Mouse (Mus musculus): ENCODE measurements around the gene Nkrf. TPM values are rescaled to one million over a fixed set of nuclear protein-coding genes. Genes with fewer than 3 reads are reported as not detected.
A peak's percentile ranks its signal among the peaks of the same experiment; 100 is the strongest.
"Not testable (repeated sequence)": the region's sequence is repeated elsewhere in the genome, so short reads cannot be mapped to it uniquely, and the experiment has no call there.

Nkrf gene
- polyA plus RNA-seq, 1 experiment from 2014 or later: 9.6 TPM

- WGBS: 30% methylated on average over 3 of the region's 3 CpGs
Observed at GRCm38 (mm10) chrX:36901655-36902054, 1.0 kb downstream of the Nkrf start.

DNA sequence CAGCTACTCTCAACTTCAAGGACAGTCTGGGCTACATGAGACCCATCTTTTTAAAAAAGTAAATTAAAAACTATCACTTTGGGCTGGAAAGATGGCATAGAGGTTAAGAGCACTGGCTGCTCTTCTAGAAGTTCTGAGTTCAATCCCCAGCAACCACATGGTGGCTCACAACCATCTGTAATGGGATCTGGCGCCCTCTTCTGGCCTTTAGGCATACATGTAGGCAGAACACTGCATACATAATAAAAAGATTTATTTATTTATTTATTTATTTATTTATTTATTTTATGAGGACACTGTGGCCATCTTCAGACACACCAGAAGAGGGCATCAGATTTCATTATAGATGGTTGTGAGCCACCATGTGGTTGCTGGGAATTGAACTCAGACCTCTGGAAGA, 3.8 kb downstream of the Nkrf start:
- H3K9me3 ChIP-seq; H3K4me1 ChIP-seq; H3K27me3 ChIP-seq (replicated peaks); H3K4me3 ChIP-seq; H3K27ac ChIP-seq; H3K36me3 ChIP-seq; H3K4me2 ChIP-seq (replicated peaks); H3K9ac ChIP-seq; ATAC-seq (ENCODE audit: low FRiP score, low read depth): not testable (repeated sequence)
- WGBS: 52% methylated on average over 1 of the region's 1 CpGs

More at GRCm38 (mm10) chrX:36901655-36902054, 1.0 kb downstream of the Nkrf start:
- no peaks in the 10 kb centered on the region for H3K27me3 ChIP-seq (replicated peaks)
- H3K4me2 ChIP-seq (replicated peaks): peak overlapping the region; percentile 61
- no peak for ATAC-seq (ENCODE audit: low FRiP score, low read depth)
- H3K36me3 ChIP-seq: no peaks in the 10 kb centered on the region
- H3K9me3 ChIP-seq: 0 out of 2 replicates have a peak, but pooled peaks cover 2% of the 10 kb centered on the region
- no peaks in the 10 kb centered on the region for H3K4me1 ChIP-seq
- H3K9ac ChIP-seq: peak overlapping the region; percentile 75; the same call in 1 of the 2 replicates
- peak overlapping the region; percentile 59 for H3K4me3 ChIP-seq
- no peak overlapping the region for H3K27ac ChIP-seq

GRCm38 (mm10) chrX:36884719-36885118, 18.0 kb downstream of the Nkrf start:
- Histone ChIP-seq H3K27me3 (replicated peaks) (no peaks in the 10 kb centered on the region), H3K9ac (no peak overlapping the region), H3K27ac (no peak overlapping the region), H3K4me3 (no peak overlapping the region), H3K4me2 (replicated peaks) (no peak overlapping the region), H3K36me3 (peaks cover 7% of the 10 kb centered on the region; the same call in 1 of the 2 replicates), H3K9me3 (no peaks in the 10 kb centered on the region), H3K4me1 (no peaks in the 10 kb centered on the region)
- ATAC-seq (ENCODE audit: low FRiP score, low read depth): no peak
- 95% methylated on average over 1 of the region's 1 CpGs for WGBS

DNA sequence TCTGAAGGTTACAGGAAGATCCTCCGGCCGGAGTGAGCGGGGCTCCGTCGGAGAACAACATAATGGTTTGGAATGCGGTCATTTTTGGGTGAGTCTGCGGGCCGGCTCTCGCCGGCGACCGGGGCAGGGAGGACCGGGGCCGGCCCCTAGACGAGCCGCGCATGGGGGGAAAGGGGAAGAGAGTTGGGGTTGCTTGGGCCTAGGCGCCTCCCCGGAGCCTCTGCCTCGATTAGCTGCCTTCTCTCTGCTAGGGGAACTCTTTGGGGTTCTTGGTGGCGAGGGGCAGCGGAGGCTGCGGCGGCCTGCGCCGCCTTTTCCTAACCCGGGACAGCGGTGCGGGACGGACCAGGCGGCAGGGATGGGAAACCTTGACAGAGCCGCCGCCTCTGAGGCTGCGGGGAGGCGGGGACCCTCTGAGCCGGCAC, 28.0 kb downstream of the Nkrf start:
- Histone ChIP-seq H3K9ac (peak overlapping the region; percentile 83), H3K36me3 (no peaks in the 10 kb centered on the region), H3K4me1 (0 out of 2 replicates have a peak, but pooled peaks cover 4% of the 10 kb centered on the region), H3K9me3 (no peaks in the 10 kb centered on the region), H3K4me2 (replicated peaks) (peak overlapping the region; percentile 63), H3K4me3 (peak overlapping the region; percentile 65), H3K27ac (peak overlapping the region; percentile 50; the same call in 1 of the 2 replicates), H3K27me3 (replicated peaks) (no peaks in the 10 kb centered on the region)
- peak; percentile 71 for ATAC-seq (ENCODE audit: low FRiP score, low read depth)
- 11% methylated on average over 36 of the region's 36 CpGs for WGBS

GRCm38 (mm10) chrX:36874178-36874696, 28.5 kb downstream of the Nkrf start:
- Histone ChIP-seq H3K9ac (peak overlapping the region; percentile 83), H3K9me3 (no peaks in the 10 kb centered on the region), H3K27ac (peak overlapping the region; percentile 50; the same call in 1 of the 2 replicates), H3K4me3 (peak overlapping the region; percentile 65), H3K4me1 (0 out of 2 replicates have a peak, but pooled peaks cover 4% of the 10 kb centered on the region), H3K27me3 (replicated peaks) (no peaks in the 10 kb centered on the region), H3K36me3 (no peaks in the 10 kb centered on the region), H3K4me2 (replicated peaks) (peak overlapping the region; percentile 63)
- peak; percentile 97 for ATAC-seq (ENCODE audit: low FRiP score, low read depth)
- 16% methylated on average over 57 of the region's 57 CpGs for WGBS

DNA sequence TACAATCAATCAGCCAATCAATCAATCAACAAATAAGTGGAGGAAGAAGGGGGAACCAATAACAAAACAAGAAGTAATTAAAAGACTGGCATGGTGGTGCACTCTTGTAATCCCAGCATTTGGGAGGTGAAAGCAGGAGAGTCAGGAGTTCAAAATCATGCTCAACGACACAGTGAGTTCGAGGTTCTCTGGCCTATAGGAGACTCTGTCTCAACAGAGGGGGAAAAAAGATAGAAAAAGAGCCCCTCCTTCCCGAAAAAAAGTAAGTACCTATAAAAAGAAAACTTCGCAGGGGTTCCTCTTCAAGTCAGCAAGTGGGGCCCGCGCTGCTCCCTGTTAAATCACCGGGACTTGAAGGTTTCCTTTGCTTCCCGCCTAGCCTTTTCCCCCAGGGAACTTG, 28.9 kb downstream of the Nkrf start, which contains the start of the genes Ube2a and C330007P06Rik:
Gene Ube2a (plus strand): TSS at position 136 of the 400 bp plus-strand sequence.
Gene C330007P06Rik (minus strand): TSS at position 347 of the 400 bp plus-strand sequence.
- Histone ChIP-seq H3K27ac (peak within 1 kb of the TSS; percentile 50; the same call in 1 of the 2 replicates), H3K36me3 (no peaks in the 10 kb centered on the region), H3K27me3 (replicated peaks) (no peaks in the 10 kb centered on the region), H3K4me1 (0 out of 2 replicates have a peak, but pooled peaks cover 4% of the 10 kb centered on the region), H3K4me3 (peak within 1 kb of the TSS; percentile 65), H3K9me3 (no peaks in the 10 kb centered on the region), H3K9ac (peak within 1 kb of the TSS; percentile 83), H3K4me2 (replicated peaks) (peak within 1 kb of the TSS; percentile 63)
- WGBS: 28% methylated on average over 8 of the region's 8 CpGs
- ATAC-seq (ENCODE audit: low FRiP score, low read depth): peak; percentile 63

DNA sequence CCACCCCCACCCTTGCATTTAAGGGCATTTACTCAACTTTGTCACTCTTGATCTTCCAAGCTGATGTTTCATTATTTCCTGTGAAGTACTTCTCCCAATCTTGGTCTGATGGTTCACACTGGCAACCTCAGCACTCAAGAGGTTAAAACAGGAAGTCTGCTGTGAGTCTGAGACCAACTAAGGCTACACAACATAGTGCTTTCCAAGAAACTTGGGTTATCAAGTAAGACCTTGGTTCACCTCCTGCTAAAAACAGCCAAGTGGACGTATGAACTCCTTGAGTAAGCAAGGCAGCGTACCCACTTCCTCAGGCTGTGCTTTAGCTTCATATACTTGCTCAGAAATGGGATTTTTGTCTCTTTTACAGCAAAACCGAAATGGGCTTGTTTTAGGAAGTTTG, 32.3 kb downstream of the Nkrf start:
- no peak for ATAC-seq (ENCODE audit: low FRiP score, low read depth)
- H3K4me2 ChIP-seq (replicated peaks): no peak overlapping the region
- no peaks in the 10 kb centered on the region for H3K36me3 ChIP-seq

GRCm38 (mm10) chrX:36864609-36865328, 37.9 kb downstream of the Nkrf start:
- H3K4me3 ChIP-seq: no peak overlapping the region; the same call in 1 of the 2 replicates
- no peak overlapping the region for H3K27ac ChIP-seq
- H3K9me3 ChIP-seq: no peaks in the 10 kb centered on the region
- H3K4me2 ChIP-seq (replicated peaks): peak overlapping the region; percentile 35
- no peaks in the 10 kb centered on the region for H3K36me3 ChIP-seq
- 55% methylated on average over 8 of the region's 8 CpGs for whole genome bisulfite sequencing
- H3K27me3 ChIP-seq (replicated peaks): no peaks in the 10 kb centered on the region
- ATAC-seq (ENCODE audit: low FRiP score, low read depth): peak; percentile 50; the same call in 1 of the 2 replicates
- no peak overlapping the region for H3K9ac ChIP-seq
- no peaks in the 10 kb centered on the region for H3K4me1 ChIP-seq

More for the DNA sequence above, 32.3 kb downstream of the Nkrf start:
- Histone ChIP-seq H3K9ac (no peak overlapping the region), H3K4me3 (no peak overlapping the region), H3K9me3 (no peaks in the 10 kb centered on the region), H3K27ac (no peak overlapping the region), H3K27me3 (replicated peaks) (no peaks in the 10 kb centered on the region), H3K4me1 (0 out of 2 replicates have a peak, but pooled peaks cover 2% of the 10 kb centered on the region)
- 81% methylated on average over 3 of the region's 3 CpGs for WGBS

GRCm38 (mm10) chrX:36863766-36864608, 38.7 kb downstream of the Nkrf start:
- ATAC-seq (ENCODE audit: low FRiP score, low read depth): peak; percentile 91
- H3K9ac ChIP-seq: 0 out of 2 replicates have a peak overlapping the region, but pooled peaks have one; percentile 26

DNA sequence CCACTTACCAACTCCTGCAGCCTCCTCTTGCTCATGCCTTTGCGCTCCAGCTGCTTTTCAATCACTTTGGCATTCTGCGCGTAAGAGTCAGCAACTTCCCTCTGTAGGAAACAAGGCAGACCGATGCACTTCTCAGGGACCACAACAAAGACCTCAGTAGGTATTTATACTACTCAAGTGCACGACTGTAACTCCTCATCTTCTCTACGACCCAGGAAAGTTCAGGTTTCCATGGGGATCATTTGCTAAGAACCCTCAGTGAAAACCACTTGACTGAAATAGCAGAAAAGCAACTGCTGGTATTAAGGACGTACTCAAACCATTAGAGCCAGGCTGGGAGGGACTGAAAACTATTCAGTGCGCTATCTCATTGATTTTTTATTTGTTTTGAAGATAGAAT, 50.1 kb downstream of the Nkrf start:
- no peaks in the 10 kb centered on the region for H3K36me3 ChIP-seq
- WGBS: 85% methylated on average over 8 of the region's 8 CpGs
- no peak for ATAC-seq (ENCODE audit: low FRiP score, low read depth)

More at GRCm38 (mm10) chrX:36863766-36864608, 38.7 kb downstream of the Nkrf start:
- Histone ChIP-seq H3K27me3 (replicated peaks) (no peaks in the 10 kb centered on the region), H3K4me3 (peak overlapping the region; percentile 35), H3K27ac (no peak overlapping the region), H3K9me3 (no peaks in the 10 kb centered on the region), H3K4me1 (no peaks in the 10 kb centered on the region), H3K4me2 (replicated peaks) (peak overlapping the region; percentile 53), H3K36me3 (no peaks in the 10 kb centered on the region)
- WGBS: 17% methylated on average over 43 of the region's 44 CpGs

GRCm38 (mm10) chrX:36847152-36847551, 55.5 kb downstream of the Nkrf start:
- Histone ChIP-seq H3K4me3 (no peak overlapping the region), H3K9ac (no peak overlapping the region), H3K4me1 (no peaks in the 10 kb centered on the region), H3K4me2 (replicated peaks) (no peak overlapping the region), H3K27ac (no peak overlapping the region), H3K27me3 (replicated peaks) (no peaks in the 10 kb centered on the region), H3K36me3 (no peaks in the 10 kb centered on the region), H3K9me3 (no peaks in the 10 kb centered on the region)
- WGBS: 72% methylated on average over 1 of the region's 1 CpGs
- ATAC-seq (ENCODE audit: low FRiP score, low read depth): no peak

More for the DNA sequence above, 50.1 kb downstream of the Nkrf start:
- Histone ChIP-seq H3K27me3 (replicated peaks) (no peaks in the 10 kb centered on the region), H3K9ac (no peak overlapping the region), H3K4me3 (no peak overlapping the region), H3K9me3 (no peaks in the 10 kb centered on the region), H3K4me2 (replicated peaks) (no peak overlapping the region), H3K27ac (no peak overlapping the region), H3K4me1 (no peaks in the 10 kb centered on the region)
